Mouse (Mus musculus) G1E-ER4 (cell line): ENCODE measurements around the gene Chpf2. TPM values are rescaled to one million over a fixed set of nuclear protein-coding genes. Genes with fewer than 3 reads are reported as not detected.

ENCODE experiments used
- GATA1 ChIP-seq: IDR thresholded peaks from one replicate; pipeline ENCODE4 v1.8.0; 2012; ENCODE audit warnings: low read length, inconsistent platforms
- polyA plus RNA-seq: library from polyadenylated mRNA; stranded (reverse); fragments of >175 nt; gene quantifications from 2 replicates; pipeline ENCODE4 v1.2.3, GENCODE M21; 2012

Gene Chpf2
- polyA plus RNA-seq, 1 experiment = 36.2 TPM

- TF ChIP-seq GATA1 = no peak
Observed at GRCm38 (mm10) chr5:24597901-24598569, 11.5 kb downstream of the Chpf2 start.

GRCm38 (mm10) chr5:24598570-24599006 is 12.0 kb downstream of the Chpf2 start:
- TF ChIP-seq GATA1 = no peak

GRCm38 (mm10) chr5:24599137-24599536 is 12.6 kb downstream of the Chpf2 start:
- TF ChIP-seq GATA1 = no peak

GRCm38 (mm10) chr5:24600236-24600635 is 13.7 kb downstream of the Chpf2 start:
- no peak for TF ChIP-seq GATA1

GRCm38 (mm10) chr5:24601071-24601835 is 14.7 kb downstream of the Chpf2 start:
- no peak for TF ChIP-seq GATA1

GRCm38 (mm10) chr5:24601911-24602750 is 15.6 kb downstream of the Chpf2 start:
- TF ChIP-seq GATA1 = no peak

- TF ChIP-seq GATA1 = no peak
Observed at GRCm38 (mm10) chr5:24602751-24603343, 16.3 kb downstream of the Chpf2 start.

GRCm38 (mm10) chr5:24603431-24604010 is 17.0 kb downstream of the Chpf2 start:
- no peak for TF ChIP-seq GATA1

GRCm38 (mm10) chr5:24604080-24604655 is 17.6 kb downstream of the Chpf2 start:
- no peak for TF ChIP-seq GATA1

GRCm38 (mm10) chr5:24604656-24605100 is 18.1 kb downstream of the Chpf2 start:
- TF ChIP-seq GATA1 = no peak

GRCm38 (mm10) chr5:24605321-24605979 is 18.9 kb downstream of the Chpf2 start:
- no peak for TF ChIP-seq GATA1

GRCm38 (mm10) chr5:24605980-24606665 is 19.6 kb downstream of the Chpf2 start:
- TF ChIP-seq GATA1 = no peak

GRCm38 (mm10) chr5:24609388-24609787 is 22.8 kb downstream of the Chpf2 start:
- TF ChIP-seq GATA1 = no peak
